In the genomic region with DNA sequence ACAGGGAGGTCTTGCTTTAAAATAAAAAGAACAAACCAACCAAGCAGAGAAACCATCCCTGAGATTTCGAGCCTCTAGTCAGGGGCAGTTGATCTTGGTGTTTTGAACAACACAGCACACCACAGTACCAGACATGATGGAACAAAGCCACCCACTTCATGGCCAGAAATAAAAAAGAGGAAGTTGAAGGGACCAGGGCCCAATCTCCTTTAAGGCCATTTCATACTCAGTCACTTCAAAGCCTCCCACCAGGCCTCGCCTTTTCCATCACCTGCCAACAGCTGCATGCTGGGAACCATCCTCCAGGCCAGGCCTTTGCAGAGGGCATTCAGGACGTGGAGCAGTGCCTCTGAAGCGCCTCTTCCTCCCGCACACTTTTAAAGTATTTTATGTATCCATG, we compare ENCODE assay signal across 19 mouse cellular contexts. TPM values are rescaled to one million over a fixed set of nuclear protein-coding genes. Genes with fewer than 3 reads are reported as not detected.
DNase-seq lines count a peak whose midpoint lies in the region; ATAC-seq and TF ChIP-seq lines count a peak whose summit lies in the region.
"Had no signal": no experiment of that assay in that cellular context is flagged by ENCODE, and none has a peak within 500 bp of the region (broad histone marks: within the 10 kb centered on the region; RNA-seq: fewer than 3 reads in every experiment).

No protein-coding gene starts in this region.

- H3K36me3 ChIP-seq in liver, embryonic 15.5 days (replicated peaks) = no peaks in the 10 kb centered on the region
- no peaks in the 10 kb centered on the region for H3K36me3 ChIP-seq in CH12.LX (replicated peaks in 1 of 2; ENCODE audit: control insufficient read depth in 1 of 2, insufficient read depth in 1 of 2, low read length in 1 of 2)
- H3K36me3 ChIP-seq in heart, embryonic 10.5 days = no peaks in the 10 kb centered on the region
- H3K36me3 ChIP-seq: forebrain, embryonic 15.5 days; midbrain, embryonic 15.5 days had no signal

- no peak for TF ChIP-seq RAD21 in CH12.LX (IDR thresholded peaks at IDR 0.05; ENCODE audit: low read depth, low read length)

- peak; percentile 48 for TF ChIP-seq POLR2A in CH12.LX (IDR thresholded peaks at IDR 0.05; ENCODE audit: low read depth, low read length)

- H3K4me2 ChIP-seq in liver, embryonic 15.5 days = no peak overlapping the region
- no peak overlapping the region for H3K4me2 ChIP-seq in CH12.LX (ENCODE audit: insufficient read depth, low read depth, poor library complexity, severe bottlenecking)
- H3K4me2 ChIP-seq: forebrain, embryonic 15.5 days; midbrain, embryonic 15.5 days had no signal

- peak overlapping the region; percentile 29; the same call in 1 of the 2 replicates for H3K27ac ChIP-seq in liver, embryonic 15.5 days (replicated peaks)
- H3K27ac ChIP-seq in CH12.LX (ENCODE audit: insufficient read depth, low read depth) = peak overlapping the region; percentile 49; the same call in 1 of the 2 replicates
- no peak overlapping the region for H3K27ac ChIP-seq in heart, embryonic 10.5 days
- H3K27ac ChIP-seq: forebrain, embryonic 15.5 days; liver, embryonic 14.5 days; midbrain, embryonic 15.5 days had no signal

- 47% methylated on average over 5 of the region's 5 CpGs for WGBS in liver, embryonic 15.5 days (ENCODE audit: insufficient replicate concordance)
- WGBS in heart, embryonic 10.5 days = 58% methylated on average over 5 of the region's 5 CpGs

- dilution Hi-C loops in CH12.LX (cut with MboI; ENCODE audit: extremely low pct_ligation_motif_present, extremely low pct_unique_long_range_greater_than_20kb, low sequenced_read_pairs) = no loop called here

- no peak overlapping the region for H3K9ac ChIP-seq in liver, embryonic 15.5 days
- H3K9ac ChIP-seq in CH12.LX (ENCODE audit: insufficient read depth, low read depth) = peak overlapping the region; percentile 15
- H3K9ac ChIP-seq: forebrain, embryonic 15.5 days; liver, embryonic 14.5 days; midbrain, embryonic 15.5 days had no signal

- H3K79me2 ChIP-seq in CH12.LX (replicated peaks; ENCODE audit: control insufficient read depth, extremely low read depth, insufficient read depth, poor library complexity, severe bottlenecking) = no peaks in the 10 kb centered on the region

- no peak overlapping the region for H3K4me3 ChIP-seq in liver, embryonic 15.5 days (replicated peaks)
- no peak overlapping the region for H3K4me3 ChIP-seq in CH12.LX (replicated peaks in 1 of 3; ENCODE audit: low read depth in 2 of 3, low read length in 2 of 3, poor library complexity in 1 of 3)
- H3K4me3 ChIP-seq in heart, embryonic 10.5 days = no peak overlapping the region
- H3K4me3 ChIP-seq: forebrain, embryonic 15.5 days; midbrain, embryonic 15.5 days had no signal

- no peak for DNase-seq in liver
- peak; percentile 86 for DNase-seq in CH12.LX (ENCODE audit: extremely low read depth)
- DNase-seq in brain, adult 2 months (ENCODE audit: low read depth, low spot score) = peak; percentile 11
- no peak for DNase-seq in thymus, postnatal 36 days
- no peak for DNase-seq in T-cell, adult 2 months (ENCODE audit: low spot score)
- DNase-seq in heart, embryonic 10.5 days (ENCODE audit: low spot score) = no peak
- DNase-seq: adrenal gland, postnatal 36 days; cerebellum, postnatal 10 days; gastrocnemius, postnatal 14 days; kidney, adult 8-10 months; kidney, postnatal 36 days; right cerebral cortex, adult 18-20 months; thymus, postnatal 14 days had no signal

- no peak for ATAC-seq in liver, embryonic 15.5 days (ENCODE audit: insufficient read depth)
- ATAC-seq in monocyte, adult 5-6 weeks (replicated peaks; ENCODE audit: insufficient number of reproducible peaks, low FRiP score, low TSS enrichment, poor library complexity, severe bottlenecking) = peak; percentile 49; the same call in 1 of the 2 replicates
- ATAC-seq: forebrain, embryonic 15.5 days; lung, postnatal 0 days; midbrain, embryonic 15.5 days had no signal

- TF ChIP-seq CTCF in CH12.LX (conservative IDR thresholded peaks at IDR 0.05 in 1 of 2, IDR thresholded peaks at IDR 0.05 in 1 of 2; ENCODE audit: low read depth in 2 of 2, low read length in 2 of 2) = no peak

- in situ Hi-C loops in CH12.LX (cut with MboI; ENCODE audit: low pct_ligation_motif_present, low pct_unique_long_range_greater_than_20kb, low sequenced_read_pairs) = no loop called here

- TF ChIP-seq EP300 in CH12.LX (IDR thresholded peaks at IDR 0.05; ENCODE audit: low read length) = peak; percentile 38; the same call in 1 of the 2 replicates

- H3K27me3 ChIP-seq in liver, embryonic 15.5 days = no peaks in the 10 kb centered on the region
- H3K27me3 ChIP-seq in CH12.LX (replicated peaks) = no peaks in the 10 kb centered on the region
- H3K27me3 ChIP-seq in heart, embryonic 10.5 days (ENCODE audit: insufficient read depth, poor library complexity, severe bottlenecking) = no peaks in the 10 kb centered on the region
- H3K27me3 ChIP-seq: forebrain, embryonic 15.5 days; midbrain, embryonic 15.5 days had no signal

- no peaks in the 10 kb centered on the region for H3K9me3 ChIP-seq in liver, embryonic 15.5 days (replicated peaks)
- no peaks in the 10 kb centered on the region for H3K9me3 ChIP-seq in CH12.LX (replicated peaks; ENCODE audit: low read length)
- no peaks in the 10 kb centered on the region for H3K9me3 ChIP-seq in heart, embryonic 10.5 days
- H3K9me3 ChIP-seq: forebrain, embryonic 15.5 days; midbrain, embryonic 15.5 days had no signal

- H3K4me1 ChIP-seq in liver, embryonic 15.5 days (replicated peaks) = peaks cover 22% of the 10 kb centered on the region
- peaks cover 7 to 34% of the 10 kb centered on the region in 2 experiments for H3K4me1 ChIP-seq in CH12.LX (ENCODE audit: control insufficient read depth in 1 of 2, insufficient read depth in 2 of 2)
- peaks cover 14% of the 10 kb centered on the region for H3K4me1 ChIP-seq in heart, embryonic 10.5 days
- H3K4me1 ChIP-seq: forebrain, embryonic 15.5 days; midbrain, embryonic 15.5 days had no signal

TF ChIP-seq in CH12.LX, 34 proteins besides CTCF, POLR2A, EP300 and RAD21:
- no peak for TF ChIP-seq JUND (conservative IDR thresholded peaks at IDR 0.05; ENCODE audit: low read depth, low read length)
- TF ChIP-seq ELF1 (IDR thresholded peaks at IDR 0.05; ENCODE audit: low read depth, low read length) = no peak
- no peak for TF ChIP-seq NRF1 (IDR thresholded peaks at IDR 0.05; ENCODE audit: low read depth, low read length)
- TF ChIP-seq MAX (IDR thresholded peaks at IDR 0.05; ENCODE audit: low read length) = no peak
- TF ChIP-seq SIN3A (IDR thresholded peaks at IDR 0.05; ENCODE audit: low read length) = no peak
- no peak for TF ChIP-seq NELFE (IDR thresholded peaks at IDR 0.05; ENCODE audit: low read depth, low read length)
- TF ChIP-seq TCF12 (IDR thresholded peaks at IDR 0.05; ENCODE audit: low read depth, low read length) = 0 out of 2 replicates have a peak, but pooled peaks have one; percentile 41
- TF ChIP-seq BHLHE40 (IDR thresholded peaks at IDR 0.05; ENCODE audit: low read depth, low read length) = peak; percentile 40; the same call in 1 of the 2 replicates
- TF ChIP-seq USF2 (conservative IDR thresholded peaks at IDR 0.05; ENCODE audit: low read depth, low read length) = no peak
- TF ChIP-seq CHD2 (IDR thresholded peaks at IDR 0.05; ENCODE audit: low read length) = no peak
- 0 out of 2 replicates have a peak, but pooled peaks have one; percentile 24 for TF ChIP-seq HCFC1 (IDR thresholded peaks at IDR 0.05; ENCODE audit: low read depth, low read length)
- TF ChIP-seq ETS1 (conservative IDR thresholded peaks at IDR 0.05; ENCODE audit: low read depth, low read length) = 0 out of 2 replicates have a peak, but pooled peaks have one; percentile 14
- no peak for TF ChIP-seq IRF4 (IDR thresholded peaks at IDR 0.05; ENCODE audit: low read depth, low read length)
- no peak for TF ChIP-seq MAFK (IDR thresholded peaks at IDR 0.05; ENCODE audit: insufficient replicate concordance, low read length)
- TF ChIP-seq ZNF384 (IDR thresholded peaks at IDR 0.05; ENCODE audit: low read depth, low read length) = no peak
- TF ChIP-seq MEF2A (IDR thresholded peaks at IDR 0.05; ENCODE audit: borderline replicate concordance, low read depth, low read length) = peak; percentile 86
- no peak for TF ChIP-seq SMC3 (IDR thresholded peaks at IDR 0.05; ENCODE audit: low read depth, low read length)
- no peak for TF ChIP-seq CHD1 (IDR thresholded peaks at IDR 0.05; ENCODE audit: low read depth, low read length)
- no peak for TF ChIP-seq PAX5 (IDR thresholded peaks at IDR 0.05; ENCODE audit: low read length)
- no peak for TF ChIP-seq E2F4 (IDR thresholded peaks at IDR 0.05; ENCODE audit: insufficient replicate concordance, low read depth, low read length)
- TF ChIP-seq MXI1 (IDR thresholded peaks at IDR 0.05; ENCODE audit: low read depth, low read length) = no peak
- no peak for TF ChIP-seq MAZ (IDR thresholded peaks at IDR 0.05; ENCODE audit: low read depth, low read length)
- no peak for TF ChIP-seq USF1 (IDR thresholded peaks at IDR 0.05; ENCODE audit: low read depth, low read length)
- TF ChIP-seq JUN (IDR thresholded peaks at IDR 0.05; ENCODE audit: insufficient read depth, low read depth, low read length) = no peak
- 0 out of 2 replicates have a peak, but pooled peaks have one; percentile 27 for TF ChIP-seq TBP (conservative IDR thresholded peaks at IDR 0.05; ENCODE audit: low read depth, low read length)
- TF ChIP-seq UBTF (IDR thresholded peaks at IDR 0.05; ENCODE audit: low read depth, low read length) = no peak
- peak; percentile 63; the same call in 1 of the 2 replicates for TF ChIP-seq MYC (IDR thresholded peaks at IDR 0.05; ENCODE audit: low read depth, low read length)

RNA-seq across cellular contexts. Expression of a gene that starts 25.5 kb away (rescaled TPM):
- 40.8 and 45.0 TPM in 2 replicates for polyA plus RNA-seq in liver, embryonic 15.5 days (2015; fragmentation: Nextera tagmentation; extraction: Ambion mirVana)
- total RNA-seq in CH12.LX (2012; rRNA removed) (32.4 and 32.9 TPM in 2 replicates), CH12.LX (2014; rRNA removed) (34.2 and 38.7 TPM in 2 replicates)
- 50.8 and 65.0 TPM in 2 replicates for polyA plus RNA-seq in CH12.LX (2012; ENCODE audit: insufficient read length, low read depth)
- 228 to 273 TPM (median 242 TPM) in 3 replicates for total RNA-seq in monocyte, adult 5-6 weeks (2017)
- polyA plus RNA-seq in heart, embryonic 10.5 days (2016; fragmentation: Nextera tagmentation; extraction: Ambion mirVana) = 24.4 and 26.3 TPM in 2 replicates

Comparison
In these comparisons a context has a peak if more than half of its experiments do, and no peak if none do; other contexts are left out.
1. DNase-seq: peak in CH12.LX (single experiment) and brain, adult 2 months (single experiment); none in liver (single experiment), thymus, postnatal 36 days (0 of 2), T-cell, adult 2 months (single experiment) and heart, embryonic 10.5 days (single experiment).